Mouse (Mus musculus) left cerebral cortex, adult 8-10 months (tissue): ENCODE measurements around the gene Tspan13. TPM values are rescaled to one million over a fixed set of nuclear protein-coding genes. Genes with fewer than 3 reads are reported as not detected.

Experiments used
- DNase-seq, 2 experiments: peaks; one replicate each; pipeline ENCODE4 v3.0.0; 2022; ENCODE audit warnings: low spot score in 2 of 2
- total RNA-seq, 4 experiments: library from RNA; stranded (reverse); gene quantifications; 2 replicates each; pipeline ENCODE4 v1.2.4; 2022

Tspan13 gene
- total RNA-seq = 100 to 1,000 TPM; 148 to 169 (median 157) TPM

GRCm38 (mm10) chr12:36042348-36042778 lies at the start of gene Tspan13:
Tspan13 (minus strand) TSS chr12:36042500.
- DNase-seq = peak; percentile 81 to 89

- DNase-seq = no peak
Measured at GRCm38 (mm10) chr12:36091964-36092363, 49.7 kb upstream of the Tspan13 start.

GRCm38 (mm10) chr12:36089221-36089620 lies 46.9 kb upstream of the Tspan13 start:
- DNase-seq = no peak

- DNase-seq = no peak
Measured at GRCm38 (mm10) chr12:36088804-36089203, 46.5 kb upstream of the Tspan13 start.

- no peak for DNase-seq
Measured at GRCm38 (mm10) chr12:36085380-36085779, 43.1 kb upstream of the Tspan13 start.

- no peak for DNase-seq
Measured at GRCm38 (mm10) chr12:36078101-36078899, 36.0 kb upstream of the Tspan13 start.

GRCm38 (mm10) chr12:36072860-36073259 lies 30.6 kb upstream of the Tspan13 start:
- DNase-seq = no peak

- no peak for DNase-seq
Measured at GRCm38 (mm10) chr12:36070231-36070630, 27.9 kb upstream of the Tspan13 start.

- no peak for DNase-seq
Measured at GRCm38 (mm10) chr12:36067538-36067937, 25.2 kb upstream of the Tspan13 start.

GRCm38 (mm10) chr12:36065911-36066310 lies 23.6 kb upstream of the Tspan13 start:
- peak in 1 of 2 experiments; percentile 23 for DNase-seq

- no peak for DNase-seq
Measured at GRCm38 (mm10) chr12:36057699-36058098, 15.4 kb upstream of the Tspan13 start.

- DNase-seq = no peak
Measured at GRCm38 (mm10) chr12:36050276-36050675, 8.0 kb upstream of the Tspan13 start.

GRCm38 (mm10) chr12:36047593-36047992 lies 5.3 kb upstream of the Tspan13 start:
- no peak for DNase-seq

- no peak for DNase-seq
Measured at GRCm38 (mm10) chr12:36046196-36046595, 3.9 kb upstream of the Tspan13 start.

- DNase-seq = no peak
Measured at GRCm38 (mm10) chr12:36044691-36045090, 2.4 kb upstream of the Tspan13 start.

- DNase-seq = peak; percentile 32 to 34
Measured at GRCm38 (mm10) chr12:36041703-36042347, 475 bp downstream of the Tspan13 start.

GRCm38 (mm10) chr12:36041281-36041589 lies 1.1 kb downstream of the Tspan13 start:
- no peak for DNase-seq

GRCm38 (mm10) chr12:36040571-36041280 lies 1.6 kb downstream of the Tspan13 start:
- no peak for DNase-seq

- no peak for DNase-seq
Measured at GRCm38 (mm10) chr12:36039541-36040084, 2.7 kb downstream of the Tspan13 start.

- DNase-seq = no peak
Measured at GRCm38 (mm10) chr12:36036776-36037175, 5.5 kb downstream of the Tspan13 start.

- no peak for DNase-seq
Measured at GRCm38 (mm10) chr12:36036121-36036520, 6.2 kb downstream of the Tspan13 start.

GRCm38 (mm10) chr12:36035501-36035900 lies 6.8 kb downstream of the Tspan13 start:
- no peak for DNase-seq
